Mouse (Mus musculus): ENCODE measurements around the gene Nol8. TPM values are rescaled to one million over a fixed set of nuclear protein-coding genes. Genes with fewer than 3 reads are reported as not detected.

Nol8 gene
- total and polyA plus RNA-seq, 3 experiments = 20.1 to 484 (median 26.2) TPM

DNA sequence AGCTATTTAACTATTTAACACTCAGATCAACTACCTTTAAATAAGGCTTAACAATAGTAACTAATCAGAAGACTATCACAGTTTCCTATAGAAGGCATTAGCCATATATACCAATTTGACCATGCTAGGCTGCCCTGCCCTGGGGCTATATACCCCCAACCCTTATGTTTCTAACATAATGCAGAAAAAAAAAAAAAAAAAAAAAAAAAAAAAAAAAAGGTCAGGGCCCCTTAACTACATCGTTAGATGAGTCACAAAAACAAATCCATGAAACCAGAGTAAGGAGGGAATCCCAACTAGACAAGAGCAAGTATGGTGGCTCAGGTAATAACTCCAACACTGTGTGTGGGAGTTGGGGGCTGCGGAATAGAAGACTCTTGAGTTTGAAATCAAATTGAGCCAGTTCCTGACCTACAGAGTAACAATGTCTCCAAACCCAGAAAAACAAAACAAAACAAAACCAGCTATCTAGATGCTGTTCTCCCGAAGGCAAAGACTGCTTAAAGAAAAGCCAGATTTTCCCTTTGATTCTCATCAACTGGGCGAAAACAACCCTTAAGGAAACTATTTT lies 1.0 kb upstream of the Nol8 start:
- Histone ChIP-seq H3K27me3 (ENCODE audit: control insufficient read depth in 1 of 2, insufficient read depth in 2 of 2, low read length in 2 of 2) (no peaks in the 10 kb centered on the region), H3K9me3 (replicated peaks; ENCODE audit: insufficient read depth, low read length) (no peaks in the 10 kb centered on the region), H3K4me1 (ENCODE audit: control insufficient read depth in 1 of 2, insufficient read depth in 2 of 2, low read length in 2 of 2) (peaks cover 4 to 5% of the 10 kb centered on the region in 2 experiments; a peak in 3 of 4 replicates)

DNA sequence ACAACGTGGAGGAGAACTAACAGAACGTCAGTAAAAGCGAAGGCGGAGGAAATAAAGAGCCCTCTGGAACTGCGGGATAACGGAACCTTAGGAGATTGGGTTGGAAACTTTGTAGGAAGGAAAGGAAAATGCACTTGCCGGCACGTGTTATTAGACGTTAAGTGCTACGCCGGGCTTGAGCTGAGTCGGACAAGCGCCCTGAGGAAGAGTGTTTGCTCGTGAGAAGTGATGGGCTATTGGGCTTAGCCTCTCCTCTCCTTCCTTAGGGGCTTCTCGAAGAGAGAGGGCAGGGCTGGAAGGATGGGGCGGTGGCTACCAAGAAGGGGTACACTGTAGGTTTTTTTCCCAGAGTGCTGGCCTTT lies 283 bp downstream of the Nol8 start:
- DNase-seq (ENCODE audit: low read depth, low spot score) = no peak
- peak overlapping the region; percentile 95 for H3K27ac ChIP-seq (ENCODE audit: control insufficient read depth, low read depth, low read length)
- H3K4me3 ChIP-seq (ENCODE audit: control insufficient read depth in 1 of 2, insufficient read depth in 1 of 2, low read depth in 2 of 2, low read length in 2 of 2) = peak overlapping the region; percentile 86 to 87
- H3K27me3 ChIP-seq (ENCODE audit: control insufficient read depth in 1 of 2, insufficient read depth in 2 of 2, low read length in 2 of 2) = no peaks in the 10 kb centered on the region
- H3K9ac ChIP-seq (ENCODE audit: control insufficient read depth, low read depth, low read length, poor library complexity, severe bottlenecking) = peak overlapping the region; percentile 84
- peaks cover 9 to 17% of the 10 kb centered on the region in 2 experiments for H3K36me3 ChIP-seq (ENCODE audit: control insufficient read depth in 1 of 2, insufficient read depth in 2 of 2, low read length in 2 of 2)
- peaks cover 17% of the 10 kb centered on the region for H3K79me2 ChIP-seq (ENCODE audit: control insufficient read depth, insufficient read depth, low read length, poor library complexity)
- H3K9me3 ChIP-seq (replicated peaks; ENCODE audit: insufficient read depth, low read length) = no peaks in the 10 kb centered on the region
- H3K4me1 ChIP-seq (ENCODE audit: control insufficient read depth in 1 of 2, insufficient read depth in 2 of 2, low read length in 2 of 2) = peaks cover 6 to 8% of the 10 kb centered on the region in 2 experiments; a peak in 3 of 4 replicates
- TF ChIP-seq MYC (IDR thresholded peaks at IDR 0.05; ENCODE audit: low read depth, low read length) (peak; percentile 100), JUND (IDR thresholded peaks at IDR 0.05; ENCODE audit: low read depth, low read length) (no peak), ZNF384 (IDR thresholded peaks at IDR 0.05; ENCODE audit: low read depth, low read length) (no peak), SMC3 (IDR thresholded peaks at IDR 0.05; ENCODE audit: low read depth, low read length) (no peak), MAX (IDR thresholded peaks at IDR 0.05; ENCODE audit: low read length) (peak; percentile 58), ETS1 (IDR thresholded peaks at IDR 0.05; ENCODE audit: low read depth, low read length) (no peak; the same call in 1 of the 2 replicates), ZKSCAN1 (IDR thresholded peaks at IDR 0.05; ENCODE audit: low read depth, low read length) (no peak), CTCF (IDR thresholded peaks at IDR 0.05 in 2 of 3, conservative IDR thresholded peaks at IDR 0.05 in 1 of 3; ENCODE audit: control insufficient read depth in 1 of 3, insufficient read depth in 1 of 3, low read depth in 2 of 3, low read length in 3 of 3, poor library complexity in 1 of 3, severe bottlenecking in 1 of 3) (no peak), CHD2 (IDR thresholded peaks at IDR 0.05; ENCODE audit: low read length) (no peak), HCFC1 (IDR thresholded peaks at IDR 0.05; ENCODE audit: low read depth, low read length) (no peak; the same call in 1 of the 2 replicates), KAT2A (conservative IDR thresholded peaks at IDR 0.05; ENCODE audit: low read depth, low read length) (no peak), SIN3A (IDR thresholded peaks at IDR 0.05; ENCODE audit: low read length) (peak; percentile 87), BHLHE40 (IDR thresholded peaks at IDR 0.05; ENCODE audit: borderline replicate concordance, low read depth, low read length) (peak; percentile 92; the same call in 1 of the 2 replicates), UBTF (IDR thresholded peaks at IDR 0.05; ENCODE audit: borderline replicate concordance, insufficient read depth, low read depth, low read length) (no peak), TAL1 (IDR thresholded peaks at IDR 0.05; ENCODE audit: low read length) (no peak), MYB (IDR thresholded peaks at IDR 0.05; ENCODE audit: low read depth, low read length) (no peak), USF1 (IDR thresholded peaks at IDR 0.05; ENCODE audit: low read depth, low read length) (peak; percentile 85), MEF2A (IDR thresholded peaks at IDR 0.05; ENCODE audit: extremely low read depth, insufficient replicate concordance, low read depth, low read length, poor library complexity, severe bottlenecking) (no peak), MAFK (IDR thresholded peaks at IDR 0.05; ENCODE audit: borderline replicate concordance, low read depth, low read length) (no peak), RCOR1 (IDR thresholded peaks at IDR 0.05; ENCODE audit: low read depth, low read length) (no peak), POLR2AphosphoS2 (IDR thresholded peaks at IDR 0.05; ENCODE audit: low read length) (peak; percentile 47), EP300 (IDR thresholded peaks at IDR 0.05; ENCODE audit: low read depth in 1 of 2, low read length in 2 of 2) (no peak), MAZ (IDR thresholded peaks at IDR 0.05; ENCODE audit: low read depth, low read length) (no peak), NRF1 (IDR thresholded peaks at IDR 0.05; ENCODE audit: insufficient read depth, low read depth, low read length, poor library complexity, severe bottlenecking) (no peak), NELFE (IDR thresholded peaks at IDR 0.05; ENCODE audit: low read depth, low read length) (peak; percentile 77), TCF12 (IDR thresholded peaks at IDR 0.05; ENCODE audit: low read depth, low read length) (peak; percentile 8; the same call in 1 of the 2 replicates), GABPA (IDR thresholded peaks at IDR 0.05; ENCODE audit: low read depth, low read length) (no peak), ZMIZ1 (IDR thresholded peaks at IDR 0.05; ENCODE audit: low read depth, low read length) (no peak), USF2 (IDR thresholded peaks at IDR 0.05; ENCODE audit: borderline replicate concordance in 1 of 2, insufficient read depth in 1 of 2, low read depth in 1 of 2, low read length in 2 of 2) (peak in 1 of 2 experiments; percentile 41; a peak in 1 of 4 replicates), POLR2A (IDR thresholded peaks at IDR 0.05; ENCODE audit: control insufficient read depth in 1 of 2, insufficient read depth in 1 of 2, low read depth in 1 of 2, low read length in 2 of 2, poor library complexity in 1 of 2) (peak; percentile 59 to 76)

More for the DNA sequence above, 1.0 kb upstream of the Nol8 start:
- peak; percentile 23 for DNase-seq (ENCODE audit: low read depth, low spot score)
- Histone ChIP-seq H3K79me2 (ENCODE audit: control insufficient read depth, insufficient read depth, low read length, poor library complexity) (peaks cover 17% of the 10 kb centered on the region), H3K4me3 (ENCODE audit: control insufficient read depth in 1 of 2, insufficient read depth in 1 of 2, low read depth in 2 of 2, low read length in 2 of 2) (peak overlapping the region; percentile 89 to 98), H3K9ac (ENCODE audit: control insufficient read depth, low read depth, low read length, poor library complexity, severe bottlenecking) (peak overlapping the region; percentile 92), H3K36me3 (ENCODE audit: control insufficient read depth in 1 of 2, insufficient read depth in 2 of 2, low read length in 2 of 2) (peaks cover 6 to 12% of the 10 kb centered on the region in 2 experiments), H3K27ac (ENCODE audit: control insufficient read depth, low read depth, low read length) (no peak overlapping the region)
- peak; percentile 88 for TF ChIP-seq ZNF384 (IDR thresholded peaks at IDR 0.05; ENCODE audit: low read depth, low read length)
- TF ChIP-seq ELF1 (IDR thresholded peaks at IDR 0.05; ENCODE audit: low read depth, low read length) = no peak
- 0 out of 2 replicates have a peak, but pooled peaks have one; percentile 10 for TF ChIP-seq ETS1 (IDR thresholded peaks at IDR 0.05; ENCODE audit: low read depth, low read length)
